Mouse (Mus musculus) midbrain, postnatal 0 days (tissue): ENCODE measurements around the gene Acsf2. TPM values are rescaled to one million over a fixed set of nuclear protein-coding genes. Genes with fewer than 3 reads are reported as not detected.

ENCODE experiments used
- ATAC-seq: fragments of 200-750 bp; cut with Nextera tagmentation; 2 replicates; pipeline ENCODE4 v1.8.0; 2017; ENCODE audit warnings: moderate number of reproducible peaks, mild to moderate bottlenecking, moderate TSS enrichment, moderate library complexity; ENCODE audit not compliant: low FRiP score
- DNase-seq: peaks from one replicate; pipeline ENCODE4 v3.0.0-alpha.2; 2015; ENCODE audit warnings: low spot score
- H3K27ac ChIP-seq: fragments of 300-500 bp; sonication (generic); 2 replicates; pipeline ENCODE4 v1.5.1; 2014; ENCODE audit warnings: low read depth, mild to moderate bottlenecking, low read length, mixed read lengths
- H3K27me3 ChIP-seq: fragments of 300-500 bp; sonication (generic); 2 replicates; pipeline ENCODE4 v1.6.1; 2014; ENCODE audit warnings: low read length, control low read depth, mixed read lengths; ENCODE audit not compliant: insufficient read depth
- H3K36me3 ChIP-seq: fragments of 300-500 bp; sonication (generic); 2 replicates; pipeline ENCODE4 v1.6.1; 2014; ENCODE audit warnings: low read length, control low read depth, mixed read lengths; ENCODE audit not compliant: insufficient read depth
- H3K4me1 ChIP-seq: fragments of 300-500 bp; sonication (generic); 2 replicates; pipeline ENCODE4 v1.6.1; 2014; ENCODE audit warnings: mild to moderate bottlenecking, control low read depth, antibody characterized with exemption, low read length, mixed read lengths; ENCODE audit not compliant: insufficient read depth
- H3K4me2 ChIP-seq: fragments of 300-500 bp; sonication (generic); 2 replicates; pipeline ENCODE4 v1.6.1; 2014; ENCODE audit warnings: low read depth, mild to moderate bottlenecking, low read length, mixed read lengths; ENCODE audit not compliant: poor library complexity, severe bottlenecking
- H3K4me3 ChIP-seq: fragments of 300-500 bp; sonication (generic); 2 replicates; pipeline ENCODE4 v1.5.1; 2014; ENCODE audit warnings: low read depth, mild to moderate bottlenecking, low read length, moderate library complexity
- H3K9ac ChIP-seq: fragments of 300-500 bp; sonication (generic); replicated peaks from 2 replicates; pipeline ENCODE4 v1.6.1; 2014; ENCODE audit warnings: mild to moderate bottlenecking, low read length, moderate library complexity, mixed read lengths; ENCODE audit not compliant: poor library complexity, severe bottlenecking
- H3K9me3 ChIP-seq: fragments of 300-500 bp; sonication (generic); 2 replicates; pipeline ENCODE4 v1.6.1; 2016; ENCODE audit warnings: low read length, control low read depth
- CTCF ChIP-seq: IDR thresholded peaks from 2 replicates; pipeline ENCODE4 v1.5.1; 2016; ENCODE audit warnings: antibody characterized with exemption, mild to moderate bottlenecking
- WGBS: fragments of 180-500 bp; shearing (Covaris S2); extraction: QIAGEN DNeasy Blood & Tissue Kit; methylation state at CpG from one replicate; pipeline ENCODE4 v1.1.7; 2014; 5-methylcytosine and 5-hydroxymethylcytosine counted together
- polyA plus RNA-seq: library from polyadenylated mRNA; unstranded; fragments of >200 nt; fragmentation: Nextera tagmentation; extraction: Ambion mirVana; gene quantifications from 2 replicates; pipeline ENCODE4 v1.2.1, GENCODE M21; 2015
- total RNA-seq: library from RNA; depleted of rRNA; stranded (reverse); fragments of >200 nt; gene quantifications from 2 replicates; pipeline ENCODE4 v1.2.3, GENCODE M21; 2014

Gene Acsf2
- total and polyA plus RNA-seq, 2 experiments from 2014 or later, result 1.9 to 6.6 TPM

GRCm38 (mm10) chr11:94621458-94621852 lies 19.8 kb upstream of the Acsf2 start:
- TF ChIP-seq CTCF, result 0 out of 2 replicates have a peak, but pooled peaks have one; percentile 21
- Histone ChIP-seq H3K9me3 (no peaks in the 10 kb centered on the region), H3K27ac (no peak overlapping the region)

GRCm38 (mm10) chr11:94620766-94621457 lies 19.2 kb upstream of the Acsf2 start:
- Histone ChIP-seq H3K9ac (no peak overlapping the region), H3K27ac (no peak overlapping the region), H3K36me3 (no peaks in the 10 kb centered on the region), H3K4me1 (no peaks in the 10 kb centered on the region), H3K27me3 (no peaks in the 10 kb centered on the region), H3K4me2 (no peak overlapping the region), H3K9me3 (no peaks in the 10 kb centered on the region), H3K4me3 (no peak overlapping the region)
- peak; percentile 38 for DNase-seq
- WGBS, result 51% methylated on average over 6 of the region's 6 CpGs
- no peak for ATAC-seq
- no peak for TF ChIP-seq CTCF

More at GRCm38 (mm10) chr11:94621458-94621852, 19.8 kb upstream of the Acsf2 start:
- no peaks in the 10 kb centered on the region for H3K36me3 ChIP-seq
- H3K27me3 ChIP-seq, result no peaks in the 10 kb centered on the region
- H3K9ac ChIP-seq, result no peak overlapping the region
- H3K4me3 ChIP-seq, result no peak overlapping the region
- H3K4me1 ChIP-seq, result no peaks in the 10 kb centered on the region
- no peak overlapping the region for H3K4me2 ChIP-seq
- no peak for DNase-seq
- ATAC-seq, result no peak

- H3K4me1 ChIP-seq, result no peaks in the 10 kb centered on the region
- no peak for TF ChIP-seq CTCF
- 93% methylated on average over 2 of the region's 2 CpGs for WGBS
- H3K27ac ChIP-seq, result no peak overlapping the region
- H3K36me3 ChIP-seq, result no peaks in the 10 kb centered on the region
- no peaks in the 10 kb centered on the region for H3K9me3 ChIP-seq
- DNase-seq (no peak), ATAC-seq (no peak)
- H3K27me3 ChIP-seq, result no peaks in the 10 kb centered on the region; the same call in 1 of the 2 replicates
- H3K4me3 ChIP-seq, result no peak overlapping the region
- H3K9ac ChIP-seq, result no peak overlapping the region
- H3K4me2 ChIP-seq, result no peak overlapping the region
Measured at GRCm38 (mm10) chr11:94617646-94618045, 16.0 kb upstream of the Acsf2 start.

GRCm38 (mm10) chr11:94615494-94615893 lies 13.8 kb upstream of the Acsf2 start:
- H3K9ac ChIP-seq, result no peak overlapping the region
- no peak overlapping the region for H3K4me3 ChIP-seq
- peak; percentile 22 for DNase-seq
- no peaks in the 10 kb centered on the region; the same call in 1 of the 2 replicates for H3K27me3 ChIP-seq
- H3K4me2 ChIP-seq, result no peak overlapping the region
- no peaks in the 10 kb centered on the region for H3K36me3 ChIP-seq
- H3K27ac ChIP-seq, result no peak overlapping the region
- no peaks in the 10 kb centered on the region for H3K4me1 ChIP-seq
- ATAC-seq, result no peak
- WGBS, result 12% methylated on average over 4 of the region's 4 CpGs
- no peaks in the 10 kb centered on the region for H3K9me3 ChIP-seq
- no peak for TF ChIP-seq CTCF

GRCm38 (mm10) chr11:94614603-94615002 lies 12.9 kb upstream of the Acsf2 start:
- no peaks in the 10 kb centered on the region for H3K4me1 ChIP-seq
- H3K9ac ChIP-seq, result no peak overlapping the region
- DNase-seq, result no peak
- no peaks in the 10 kb centered on the region for H3K9me3 ChIP-seq
- no peak overlapping the region for H3K4me2 ChIP-seq
- no peak for ATAC-seq
- no peak overlapping the region for H3K4me3 ChIP-seq
- H3K36me3 ChIP-seq, result no peaks in the 10 kb centered on the region
- no peak for TF ChIP-seq CTCF
- H3K27ac ChIP-seq, result no peak overlapping the region
- no peaks in the 10 kb centered on the region; the same call in 1 of the 2 replicates for H3K27me3 ChIP-seq
- WGBS, result 56% methylated on average over 4 of the region's 4 CpGs
